Mouse (Mus musculus) heart, postnatal 0 days (tissue): Measurements from ENCODE around the gene Cacna1e.

Source experiments
- CTCF ChIP-seq: IDR thresholded peaks from 2 replicates; pipeline ENCODE4 v1.5.1; 2016; ENCODE audit warnings: antibody characterized with exemption, control low read depth, low read depth
- EP300 ChIP-seq: IDR thresholded peaks from 2 replicates; pipeline ENCODE4 v1.6.1; 2016; ENCODE audit warnings: antibody characterized with exemption, low read depth

DNA sequence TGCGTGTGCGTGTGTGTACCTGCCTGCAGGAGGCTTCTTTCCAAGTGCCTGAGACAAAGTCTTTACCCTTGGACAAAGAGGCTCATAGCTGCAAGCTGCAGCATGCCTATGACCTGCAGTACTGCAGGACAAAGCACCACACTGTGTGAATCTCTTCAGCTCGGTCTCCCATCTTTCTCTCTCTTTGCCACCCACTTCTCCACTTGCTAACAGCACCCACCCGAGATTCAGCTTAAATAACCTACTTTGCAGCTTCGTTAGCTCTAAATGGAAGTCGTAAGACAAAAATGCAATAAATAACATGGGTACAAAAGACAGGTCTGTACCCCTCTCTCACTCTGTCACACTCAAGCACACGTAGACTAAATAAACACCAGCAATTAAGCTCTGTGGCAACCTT, 268.5 kb downstream of the Cacna1e start:
- TF ChIP-seq CTCF (no peak), EP300 (no peak)
